Mouse (Mus musculus) embryo, embryonic 11 days (tissue): ENCODE measurements at regions not wholly inside any gene's neighbourhood (a gene's known extent, or its start where the extent isn't known, plus 50 kb on each side); places are given as distances from the start of the nearest gene placed in this dataset.
A peak's percentile ranks its signal among the peaks of the same experiment; 100 is the strongest.

ENCODE experiments used
- DNase-seq: peaks from one replicate; pipeline ENCODE4 v3.0.0-alpha.2; 2015

DNA sequence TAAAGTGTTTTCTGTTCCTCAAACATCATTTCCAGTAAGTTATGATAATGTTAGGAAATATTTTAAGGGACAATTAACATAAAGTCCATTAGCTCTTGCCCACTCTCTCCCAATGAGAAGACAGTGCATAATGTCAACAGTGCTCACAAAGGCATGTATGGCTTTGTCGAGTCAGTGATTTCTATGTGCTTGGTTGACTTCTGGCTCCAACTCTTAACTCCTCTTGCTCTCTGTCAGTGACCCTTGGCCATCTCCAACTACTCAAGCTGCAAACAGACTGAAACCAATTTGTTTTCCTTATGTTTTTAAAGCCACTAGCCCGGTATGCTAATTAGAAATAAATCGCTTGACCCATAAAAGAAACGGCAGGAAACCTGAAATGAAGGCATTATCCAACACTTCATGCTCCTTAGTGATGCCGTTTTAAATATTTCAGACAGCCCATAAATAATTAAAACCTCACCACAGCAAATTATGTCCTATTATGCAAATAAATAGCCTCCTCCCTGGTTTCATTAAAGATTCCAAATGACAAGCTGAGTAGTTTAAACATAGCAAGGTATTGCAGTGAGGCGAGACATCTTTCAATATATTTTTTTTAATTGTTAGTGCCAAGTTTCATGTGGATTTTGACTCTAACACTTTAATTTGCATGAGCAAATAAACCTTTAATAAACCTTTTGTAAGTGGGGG, 1864.6 kb upstream of the Tenm3 start:
- DNase-seq: peak; percentile 13

DNA sequence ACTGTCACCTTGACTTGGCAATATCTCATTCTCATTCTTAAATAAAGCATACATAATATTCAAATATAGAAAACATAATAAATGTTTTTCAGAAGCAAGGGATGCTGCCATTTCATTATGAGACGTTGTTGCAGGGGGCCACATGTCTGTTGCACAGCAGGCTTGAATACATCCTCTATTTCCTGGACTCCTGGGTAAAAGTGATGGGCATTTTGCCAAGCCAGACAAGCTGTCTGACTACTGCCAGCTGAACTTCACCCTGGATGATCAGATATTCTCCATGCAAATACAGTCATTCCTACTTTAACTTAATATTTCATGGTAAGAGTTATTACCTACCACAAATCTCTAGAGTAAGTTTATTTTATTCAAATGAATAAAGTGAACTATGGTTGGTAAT, 1860.5 kb upstream of the Tenm3 start:
- DNase-seq: no peak

DNA sequence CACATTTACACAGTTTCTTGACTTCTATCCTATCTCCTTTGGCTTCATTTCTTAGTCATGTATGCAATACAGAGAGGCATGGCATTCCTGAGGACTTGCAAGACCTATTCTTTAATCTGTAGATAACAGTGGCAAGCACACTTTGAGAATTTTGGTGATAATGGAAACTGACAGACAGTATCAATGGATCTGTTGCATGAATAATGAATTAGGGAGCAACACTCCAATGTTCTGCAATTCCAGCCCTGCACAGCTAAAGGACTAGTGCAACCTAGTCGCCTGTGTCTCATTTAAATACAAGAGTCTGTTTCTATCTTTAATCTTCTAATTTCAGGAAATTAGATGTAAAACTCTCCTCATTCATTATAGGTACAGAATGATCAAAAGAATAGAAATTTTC, 1845.3 kb upstream of the Tenm3 start:
- DNase-seq: no peak

DNA sequence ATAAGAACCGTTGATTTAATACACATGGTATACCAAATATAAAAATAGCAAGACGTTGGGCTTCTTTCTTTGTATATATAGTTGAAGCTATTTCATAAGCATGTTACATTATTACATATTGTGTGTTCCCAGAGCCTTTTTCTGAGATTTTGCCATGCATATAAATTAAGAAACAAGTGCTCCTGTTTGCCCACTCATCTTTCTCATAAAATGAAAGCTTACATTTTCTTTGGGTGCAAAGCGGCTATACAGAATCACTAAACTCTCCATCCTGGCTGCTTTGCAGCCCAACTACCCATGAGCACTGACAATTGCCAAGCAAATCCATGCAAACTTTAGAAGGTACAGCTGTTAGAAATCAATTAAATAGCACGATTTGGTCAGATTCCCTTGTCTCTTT, 1821.6 kb upstream of the Tenm3 start:
- no peak for DNase-seq
